13 mouse cellular contexts compared by ENCODE assay signal in genomic region chr19:55781681-55782080, GRCm38 (mm10).
"Had no signal": no experiment of that assay in that cellular context is flagged by ENCODE, and none has a peak within 500 bp of the region (broad histone marks: within the 10 kb centered on the region; RNA-seq: fewer than 3 reads in every experiment).

No protein-coding gene starts in this region.

- H3K4me2 ChIP-seq: kidney, embryonic 15.5 days; liver, embryonic 11.5 days; liver, embryonic 15.5 days; lung, embryonic 14.5 days; neural tube, embryonic 15.5 days had no signal

- H3K9me3 ChIP-seq: kidney, embryonic 15.5 days; limb, embryonic 10.5 days; liver, embryonic 15.5 days; neural tube, embryonic 15.5 days had no signal

- DNase-seq: kidney, postnatal 14 days; lung, embryonic 14.5 days; midbrain, embryonic 14.5 days; thymus, postnatal 4 days had no signal

- H3K4me1 ChIP-seq: liver, embryonic 15.5 days had no signal

- H3K27ac ChIP-seq: kidney, embryonic 15.5 days; left cerebral cortex, adult 2 months; limb, embryonic 10.5 days; liver, embryonic 15.5 days; macrophage; neural tube, embryonic 15.5 days; stomach, postnatal 0 days had no signal

- H3K36me3 ChIP-seq: kidney, embryonic 15.5 days; liver, embryonic 15.5 days; neural tube, embryonic 15.5 days had no signal

- H3K27me3 ChIP-seq: kidney, embryonic 15.5 days; neural tube, embryonic 15.5 days had no signal

- H3K4me3 ChIP-seq: kidney, embryonic 15.5 days; left cerebral cortex, adult 2 months; limb, embryonic 10.5 days; liver, embryonic 15.5 days; myocyte; neural tube, embryonic 15.5 days had no signal

- H3K9ac ChIP-seq: kidney, embryonic 15.5 days; liver, embryonic 15.5 days; lung, embryonic 14.5 days; neural tube, embryonic 15.5 days had no signal
